Mouse (Mus musculus) hindbrain, embryonic 13.5 days (tissue): ENCODE measurements around the gene Zdhhc4. TPM values are rescaled to one million over a fixed set of nuclear protein-coding genes. Genes with fewer than 3 reads are reported as not detected.

Experiments used
- ATAC-seq: fragments of 200-750 bp; cut with Nextera tagmentation; 2 replicates; pipeline ENCODE4 v1.8.0; 2017; ENCODE audit warnings: moderate TSS enrichment; ENCODE audit not compliant: low FRiP score
- H3K27ac ChIP-seq: fragments of 300-500 bp; sonication (generic); 2 replicates; pipeline ENCODE4 v1.5.1; 2015; ENCODE audit warnings: inconsistent platforms, mild to moderate bottlenecking, moderate library complexity
- H3K27me3 ChIP-seq: fragments of 300-500 bp; sonication (generic); 2 replicates; pipeline ENCODE4 v1.6.1; 2015; ENCODE audit warnings: mild to moderate bottlenecking, inconsistent platforms
- H3K36me3 ChIP-seq: fragments of 300-500 bp; sonication (generic); 2 replicates; pipeline ENCODE4 v1.6.1; 2015; ENCODE audit warnings: mild to moderate bottlenecking, inconsistent platforms
- H3K4me1 ChIP-seq: fragments of 300-500 bp; sonication (generic); replicated peaks from 2 replicates; pipeline ENCODE4 v1.6.1; 2015; ENCODE audit warnings: inconsistent platforms
- H3K4me2 ChIP-seq: fragments of 300-500 bp; sonication (generic); 2 replicates; pipeline ENCODE4 v1.6.1; 2015; ENCODE audit warnings: inconsistent platforms, mild to moderate bottlenecking, moderate library complexity
- H3K4me3 ChIP-seq: fragments of 300-500 bp; sonication (generic); 2 replicates; pipeline ENCODE4 v1.5.1; 2015; ENCODE audit warnings: mild to moderate bottlenecking, inconsistent platforms
- H3K9ac ChIP-seq: fragments of 300-500 bp; sonication (generic); 2 replicates; pipeline ENCODE4 v1.6.1; 2015; ENCODE audit warnings: mild to moderate bottlenecking, inconsistent platforms
- H3K9me3 ChIP-seq: fragments of 300-500 bp; sonication (generic); 2 replicates; pipeline ENCODE4 v1.6.1; 2016; ENCODE audit warnings: inconsistent platforms
- WGBS: fragments of 180-500 bp; shearing (Covaris S2); methylation state at CpG from one replicate; pipeline ENCODE4 v1.1.7; 2015; 5-methylcytosine and 5-hydroxymethylcytosine counted together
- polyA plus RNA-seq: library from polyadenylated mRNA; unstranded; fragments of >200 nt; fragmentation: Nextera tagmentation; extraction: Ambion mirVana; gene quantifications from 2 replicates; pipeline ENCODE4 v1.2.1, GENCODE M21; 2015

Gene Zdhhc4
- polyA plus RNA-seq, 1 experiment from 2014 or later: 75.4 TPM

DNA sequence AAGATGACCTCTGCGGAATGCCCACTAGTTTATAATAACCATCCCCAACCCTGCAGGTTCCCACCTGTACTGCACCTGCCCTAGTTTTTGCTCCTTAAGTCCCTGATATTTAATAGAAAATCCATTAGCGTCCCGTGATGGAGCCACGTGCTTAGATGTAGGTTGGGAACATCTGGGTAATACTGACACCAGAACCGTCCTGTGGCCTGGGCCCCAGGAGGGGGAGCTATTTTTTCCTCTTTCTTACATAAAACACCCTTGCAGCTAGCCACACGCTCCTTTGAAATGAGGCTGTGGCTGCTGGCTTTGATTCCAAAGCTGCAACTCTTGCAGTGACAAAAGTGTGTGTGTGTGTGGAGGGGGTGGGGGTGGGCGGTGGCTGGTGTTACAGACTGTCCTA, 30.2 kb upstream of the Zdhhc4 start:
- peaks cover 53% of the 10 kb centered on the region for H3K27me3 ChIP-seq
- 33% methylated on average over 7 of the region's 7 CpGs for WGBS

GRCm38 (mm10) chr5:143357564-143357963, 28.5 kb upstream of the Zdhhc4 start:
- WGBS: 6% methylated on average over 27 of the region's 28 CpGs
- ATAC-seq: no peak

More for the DNA sequence above, 30.2 kb upstream of the Zdhhc4 start:
- no peak overlapping the region for H3K9ac ChIP-seq
- H3K36me3 ChIP-seq: no peaks in the 10 kb centered on the region
- H3K4me3 ChIP-seq: no peak overlapping the region
- no peak overlapping the region for H3K4me2 ChIP-seq
- peaks cover 17% of the 10 kb centered on the region for H3K4me1 ChIP-seq
- ATAC-seq: no peak
- H3K27ac ChIP-seq: no peak overlapping the region
- H3K9me3 ChIP-seq: no peaks in the 10 kb centered on the region

GRCm38 (mm10) chr5:143356686-143357388, 27.8 kb upstream of the Zdhhc4 start, which contains the start of gene Grid2ip:
Gene Grid2ip, plus strand, starts transcription at chr5:143357338.
- peaks cover 6% of the 10 kb centered on the region; the same call in 1 of the 2 replicates for H3K9me3 ChIP-seq
- H3K9ac ChIP-seq: peak within 1 kb of the TSS; percentile 55; the same call in 1 of the 2 replicates
- H3K27me3 ChIP-seq: peaks cover 49% of the 10 kb centered on the region
- 14% methylated on average over 17 of the region's 17 CpGs for whole genome bisulfite sequencing
- no peak within 1 kb of the TSS for H3K27ac ChIP-seq
- H3K4me1 ChIP-seq: peaks cover 6% of the 10 kb centered on the region
- H3K4me3 ChIP-seq: peak within 1 kb of the TSS; percentile 23
- no peak for ATAC-seq
- no peaks in the 10 kb centered on the region for H3K36me3 ChIP-seq
- peak within 1 kb of the TSS; percentile 44 for H3K4me2 ChIP-seq

More at GRCm38 (mm10) chr5:143357564-143357963, 28.5 kb upstream of the Zdhhc4 start:
- Histone ChIP-seq H3K9ac (peak overlapping the region; percentile 55; the same call in 1 of the 2 replicates), H3K36me3 (no peaks in the 10 kb centered on the region), H3K9me3 (peaks cover 3% of the 10 kb centered on the region; the same call in 1 of the 2 replicates), H3K4me1 (peaks cover 6% of the 10 kb centered on the region), H3K4me2 (peak overlapping the region; percentile 44), H3K27ac (no peak overlapping the region), H3K27me3 (peaks cover 49% of the 10 kb centered on the region), H3K4me3 (peak overlapping the region; percentile 23)

- H3K4me1 ChIP-seq: peaks cover 6% of the 10 kb centered on the region
- H3K36me3 ChIP-seq: no peaks in the 10 kb centered on the region
- H3K4me2 ChIP-seq: no peak overlapping the region
- peaks cover 6% of the 10 kb centered on the region; the same call in 1 of the 2 replicates for H3K9me3 ChIP-seq
- no peak overlapping the region for H3K27ac ChIP-seq
- no peak for ATAC-seq
- WGBS: 33% methylated on average over 5 of the region's 5 CpGs
- H3K9ac ChIP-seq: no peak overlapping the region
- peaks cover 46% of the 10 kb centered on the region for H3K27me3 ChIP-seq
- no peak overlapping the region for H3K4me3 ChIP-seq
Measured at GRCm38 (mm10) chr5:143356017-143356416, 27.0 kb upstream of the Zdhhc4 start.

DNA sequence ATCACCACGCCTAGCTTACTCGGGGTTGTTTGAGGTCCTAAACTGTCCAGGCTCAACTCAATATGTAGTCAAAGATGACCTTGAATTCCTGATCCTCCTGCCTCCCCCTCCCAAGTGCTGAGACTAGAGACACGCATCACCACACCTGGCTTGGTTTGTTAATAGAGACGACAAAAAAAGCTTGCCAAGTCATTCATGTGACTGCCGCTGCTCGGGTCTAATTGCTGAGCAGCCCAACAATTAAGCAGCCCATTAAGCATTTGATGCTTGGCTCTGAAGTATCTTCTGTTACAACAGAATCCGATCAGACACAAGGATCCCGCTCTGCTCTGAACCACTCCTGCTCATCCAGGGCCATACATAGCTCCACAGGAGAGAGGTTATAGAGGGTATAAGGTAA, 17.3 kb upstream of the Zdhhc4 start:
- ATAC-seq: no peak
- Histone ChIP-seq H3K27me3 (0 out of 2 replicates have a peak, but pooled peaks cover 9% of the 10 kb centered on the region), H3K4me1 (no peaks in the 10 kb centered on the region), H3K4me3 (no peak overlapping the region), H3K9ac (no peak overlapping the region), H3K27ac (no peak overlapping the region), H3K4me2 (no peak overlapping the region), H3K36me3 (no peaks in the 10 kb centered on the region), H3K9me3 (peaks cover 4% of the 10 kb centered on the region; the same call in 1 of the 2 replicates)
- WGBS: 68% methylated on average over 8 of the region's 8 CpGs

DNA sequence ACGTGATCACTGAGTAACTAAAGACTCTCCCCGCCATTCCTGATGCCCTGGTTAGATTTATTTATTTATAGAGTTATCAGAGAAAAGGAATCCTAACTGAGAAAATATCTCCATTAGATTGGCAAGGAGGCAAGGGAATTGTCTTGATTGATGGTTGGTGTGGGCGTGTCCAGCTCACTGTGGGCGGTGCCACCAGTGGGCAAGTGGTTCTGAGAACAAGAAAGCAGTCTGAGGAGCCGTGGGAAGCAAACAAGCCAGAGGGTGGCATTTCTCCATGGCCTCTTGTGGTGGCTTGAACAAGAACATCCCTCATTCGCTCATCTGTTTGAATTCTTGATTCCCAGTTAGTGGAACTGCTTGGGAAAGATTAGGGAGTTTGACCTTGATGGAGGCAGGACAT, 10.5 kb upstream of the Zdhhc4 start:
- WGBS: 58% methylated on average over 6 of the region's 6 CpGs
- Histone ChIP-seq H3K36me3 (no peaks in the 10 kb centered on the region), H3K27me3 (0 out of 2 replicates have a peak, but pooled peaks cover 6% of the 10 kb centered on the region), H3K27ac (no peak overlapping the region), H3K9ac (no peak overlapping the region), H3K4me3 (no peak overlapping the region), H3K4me1 (no peaks in the 10 kb centered on the region), H3K9me3 (peaks cover 4% of the 10 kb centered on the region; the same call in 1 of the 2 replicates), H3K4me2 (no peak overlapping the region)
- ATAC-seq: no peak

- H3K9ac ChIP-seq: no peak overlapping the region
- H3K27me3 ChIP-seq: 0 out of 2 replicates have a peak, but pooled peaks cover 3% of the 10 kb centered on the region
- 71% methylated on average over 6 of the region's 6 CpGs for WGBS
- no peak overlapping the region for H3K4me2 ChIP-seq
- H3K4me1 ChIP-seq: no peaks in the 10 kb centered on the region
- H3K36me3 ChIP-seq: no peaks in the 10 kb centered on the region
- no peak overlapping the region for H3K27ac ChIP-seq
- H3K9me3 ChIP-seq: no peaks in the 10 kb centered on the region
- no peak overlapping the region for H3K4me3 ChIP-seq
- no peak for ATAC-seq
Measured at GRCm38 (mm10) chr5:143336559-143336958, 7.5 kb upstream of the Zdhhc4 start.

GRCm38 (mm10) chr5:143335089-143335460, 6.0 kb upstream of the Zdhhc4 start:
- Histone ChIP-seq H3K27me3 (0 out of 2 replicates have a peak, but pooled peaks cover 3% of the 10 kb centered on the region), H3K4me3 (no peak overlapping the region), H3K36me3 (no peaks in the 10 kb centered on the region), H3K27ac (no peak overlapping the region), H3K4me2 (no peak overlapping the region), H3K9me3 (no peaks in the 10 kb centered on the region), H3K4me1 (peaks cover 2% of the 10 kb centered on the region), H3K9ac (peak overlapping the region; percentile 16; the same call in 1 of the 2 replicates)
- ATAC-seq: no peak
- WGBS: 92% methylated on average over 7 of the region's 7 CpGs

DNA sequence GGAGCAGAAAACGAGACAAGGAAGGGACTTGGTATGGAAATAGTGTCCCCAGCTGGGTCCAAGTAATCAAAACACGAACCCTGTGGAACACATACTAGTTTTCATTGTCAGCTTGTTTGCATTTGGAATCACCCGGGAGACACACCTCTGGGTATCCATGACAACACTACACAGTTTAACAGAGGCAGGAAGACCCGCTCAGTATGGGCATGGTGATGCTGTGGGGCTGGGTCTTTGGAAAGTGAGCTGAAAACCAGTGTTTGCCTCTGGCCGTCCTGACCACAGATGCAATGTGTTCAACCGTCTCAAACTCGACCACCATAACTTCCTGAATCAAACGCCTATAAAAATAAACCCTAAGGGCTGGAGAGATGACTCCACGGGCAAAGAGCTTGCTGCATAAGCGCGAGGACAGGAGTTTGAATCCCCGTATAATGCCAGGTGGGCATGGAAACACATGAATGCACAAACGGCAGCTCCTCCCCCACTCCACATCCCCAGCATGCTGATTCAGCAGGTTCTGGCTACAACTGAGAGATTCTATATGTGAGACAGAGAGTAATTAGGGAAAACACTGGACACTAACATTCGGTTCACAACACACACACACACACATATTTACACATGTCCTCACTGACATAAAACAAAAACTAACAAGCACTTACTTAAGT, 5.5 kb upstream of the Zdhhc4 start:
- Histone ChIP-seq H3K9ac (peak overlapping the region; percentile 16; the same call in 1 of the 2 replicates), H3K27me3 (0 out of 2 replicates have a peak, but pooled peaks cover 3% of the 10 kb centered on the region), H3K9me3 (no peaks in the 10 kb centered on the region), H3K36me3 (no peaks in the 10 kb centered on the region), H3K4me2 (no peak overlapping the region), H3K4me1 (peaks cover 8% of the 10 kb centered on the region), H3K4me3 (no peak overlapping the region), H3K27ac (no peak overlapping the region)
- ATAC-seq: no peak
- 64% methylated on average over 14 of the region's 14 CpGs for WGBS

DNA sequence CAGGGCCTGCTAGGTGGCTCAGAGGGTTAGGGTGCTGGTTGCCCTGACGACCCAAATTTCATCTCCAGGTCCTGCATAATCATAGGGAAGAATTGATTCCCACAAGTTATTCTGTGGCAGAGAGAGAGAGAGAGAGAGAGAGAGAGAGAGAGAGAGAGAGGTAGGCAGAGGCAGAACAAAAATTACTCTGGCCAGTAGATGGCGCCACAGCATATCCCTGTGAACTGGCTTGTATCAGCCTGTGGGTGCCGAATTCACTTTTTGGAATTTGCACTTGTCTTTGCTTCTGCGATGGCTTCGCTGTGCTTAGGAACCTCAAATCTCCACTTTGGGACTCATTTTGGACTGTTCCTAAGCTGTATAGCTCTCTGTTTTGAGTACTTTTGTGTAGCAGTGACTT, 4.8 kb upstream of the Zdhhc4 start:
- no peaks in the 10 kb centered on the region for H3K9me3 ChIP-seq
- H3K27me3 ChIP-seq: 0 out of 2 replicates have a peak, but pooled peaks cover 3% of the 10 kb centered on the region
- H3K9ac ChIP-seq: no peak overlapping the region
- peaks cover 8% of the 10 kb centered on the region for H3K4me1 ChIP-seq
- H3K4me2 ChIP-seq: no peak overlapping the region
- H3K27ac ChIP-seq: no peak overlapping the region
- ATAC-seq: no peak
- 16% methylated on average over 5 of the region's 5 CpGs for WGBS
- H3K36me3 ChIP-seq: no peaks in the 10 kb centered on the region
- H3K4me3 ChIP-seq: no peak overlapping the region

DNA sequence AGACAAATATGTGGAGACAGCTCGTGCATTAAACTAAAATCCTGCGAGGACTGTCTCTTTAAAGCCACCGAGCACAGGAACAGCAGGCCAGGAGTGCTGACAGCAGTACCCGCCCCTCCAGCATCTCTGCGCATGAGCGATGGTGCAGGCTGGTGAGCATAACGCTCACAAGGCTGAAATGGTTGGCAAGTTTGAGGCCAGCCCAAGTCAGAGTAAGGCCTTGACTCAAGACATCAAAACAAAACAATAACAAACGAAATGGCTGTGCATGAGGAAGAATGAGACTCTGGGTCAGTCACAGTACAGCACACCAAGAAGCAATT, 11.8 kb downstream of the Zdhhc4 start:
- H3K4me2 ChIP-seq: no peak overlapping the region
- H3K27ac ChIP-seq: no peak overlapping the region
- no peak overlapping the region for H3K4me3 ChIP-seq
- ATAC-seq: no peak
- H3K9me3 ChIP-seq: no peaks in the 10 kb centered on the region
- WGBS: 86% methylated on average over 8 of the region's 8 CpGs
- H3K27me3 ChIP-seq: no peaks in the 10 kb centered on the region
- peaks cover 24% of the 10 kb centered on the region for H3K4me1 ChIP-seq
- no peak overlapping the region for H3K9ac ChIP-seq
- H3K36me3 ChIP-seq: peaks cover 71% of the 10 kb centered on the region

DNA sequence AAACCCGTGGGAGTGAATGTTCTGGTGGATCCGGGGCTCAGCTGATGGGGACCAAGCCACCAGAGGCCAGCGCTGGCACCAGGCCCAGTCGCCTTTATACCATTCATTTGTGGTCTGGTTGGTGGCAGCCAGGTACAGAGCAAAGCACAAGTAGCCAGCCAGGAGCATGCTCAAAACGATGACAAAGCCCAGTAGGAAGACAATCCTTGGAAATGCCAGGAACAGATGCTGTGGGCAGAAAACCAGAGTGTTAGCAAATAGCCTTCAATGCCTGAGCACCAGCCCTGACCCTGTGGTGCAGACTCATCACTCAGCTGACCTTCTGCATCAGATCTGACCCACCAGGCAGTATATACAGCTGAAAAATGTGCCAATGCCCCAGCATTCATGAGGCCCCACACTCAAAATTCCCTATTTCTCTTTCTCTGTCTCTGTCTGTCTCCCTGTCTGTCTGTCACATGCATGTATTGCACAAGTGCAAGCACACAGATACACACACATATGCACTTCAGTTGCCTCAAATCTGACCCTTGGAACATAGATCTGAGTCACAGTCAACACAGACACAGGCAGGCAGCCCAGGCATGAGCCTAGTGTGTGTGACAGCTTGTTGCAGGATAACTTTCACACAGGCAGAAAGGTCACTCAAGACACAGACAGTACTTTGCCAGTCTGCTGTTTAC, 12.3 kb downstream of the Zdhhc4 start:
- no peak for ATAC-seq
- 0 out of 2 replicates have a peak overlapping the region, but pooled peaks have one; percentile 19 for H3K9ac ChIP-seq
- H3K4me3 ChIP-seq: no peak overlapping the region
- H3K27ac ChIP-seq: no peak overlapping the region
- H3K4me1 ChIP-seq: peaks cover 26% of the 10 kb centered on the region
- no peak overlapping the region for H3K4me2 ChIP-seq
- peaks cover 71% of the 10 kb centered on the region for H3K36me3 ChIP-seq
- 86% methylated on average over 5 of the region's 5 CpGs for WGBS
- no peaks in the 10 kb centered on the region for H3K9me3 ChIP-seq
- H3K27me3 ChIP-seq: no peaks in the 10 kb centered on the region
